Mouse (Mus musculus) bone marrow, adult 2 months (tissue): ENCODE measurements around the gene Gng13.

ENCODE experiments used
- CTCF ChIP-seq: fragments of 200-500 bp; IDR thresholded peaks from 2 replicates; pipeline ENCODE4 v1.5.1; 2011; ENCODE audit warnings: low read length, control low read depth; ENCODE audit not compliant: control insufficient read depth, insufficient read depth
- POLR2A ChIP-seq: fragments of 200-500 bp; IDR thresholded peaks from 2 replicates; pipeline ENCODE4 v1.6.1; 2011; ENCODE audit warnings: low read depth, mild to moderate bottlenecking, control low read depth, low read length, borderline replicate concordance; ENCODE audit not compliant: control insufficient read depth

- TF ChIP-seq CTCF (no peak), POLR2A (no peak)
Measured at GRCm38 (mm10) chr17:25735246-25735645, 18.3 kb downstream of the Gng13 start.
